Comparison of ENCODE assay signal across 9 mouse cellular contexts in the genomic region with DNA sequence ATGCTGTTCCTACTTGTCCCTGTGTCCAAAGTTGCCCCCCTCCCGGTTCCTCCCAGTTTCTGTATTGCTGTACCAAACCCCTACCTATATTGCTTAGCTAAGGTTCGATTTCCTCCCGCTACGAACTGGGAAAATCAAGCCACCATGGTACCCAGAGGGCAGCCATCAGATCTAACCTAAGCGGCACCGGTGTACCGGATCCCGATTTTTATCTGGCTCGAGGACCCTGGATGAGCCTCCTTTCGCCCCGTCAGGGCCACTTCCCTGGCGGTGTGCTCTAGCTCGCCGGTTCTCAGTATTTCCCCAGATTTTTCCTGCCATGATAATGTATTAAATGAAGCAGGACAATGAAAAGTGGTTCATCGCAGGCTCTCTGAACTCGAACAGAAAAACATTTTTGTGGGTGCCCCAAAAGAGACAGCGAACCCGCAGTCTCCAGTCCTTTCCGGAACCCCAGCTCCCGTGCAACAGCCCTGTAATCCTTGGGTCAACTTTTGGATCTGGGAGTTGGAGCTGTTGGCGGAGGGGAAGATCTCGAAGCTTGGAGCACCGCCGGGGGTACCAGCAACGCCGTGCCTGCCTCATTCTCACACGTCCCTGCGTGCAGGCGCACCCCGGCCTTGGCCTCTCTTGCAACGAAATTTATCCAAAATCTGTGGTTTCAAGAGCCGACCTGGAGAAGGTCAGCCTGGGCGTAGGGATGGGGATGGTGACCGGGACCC. TPM values are rescaled to one million over a fixed set of nuclear protein-coding genes. Genes with fewer than 3 reads are reported as not detected.
A peak's percentile ranks its signal among the peaks of the same experiment; 100 is the strongest.
DNase-seq lines count a peak whose midpoint lies in the region; ATAC-seq and TF ChIP-seq lines count a peak whose summit lies in the region.
"Had no signal": no experiment of that assay in that cellular context is flagged by ENCODE, and none has a peak within 500 bp of the region (broad histone marks: within the 10 kb centered on the region; RNA-seq: fewer than 3 reads in every experiment).

No protein-coding gene starts in this region.

- H3K4me2 ChIP-seq in lung, embryonic 14.5 days = no peak overlapping the region
- no peak overlapping the region for H3K4me2 ChIP-seq in lung, postnatal 0 days (replicated peaks; ENCODE audit: low read depth, low read length)
- H3K4me2 ChIP-seq in heart, postnatal 0 days (ENCODE audit: low read depth, low read length) = no peak overlapping the region
- no peak overlapping the region; the same call in 1 of the 2 replicates for H3K4me2 ChIP-seq in midbrain, embryonic 15.5 days
- H3K4me2 ChIP-seq in liver, postnatal 0 days (ENCODE audit: low read depth, low read length) = no peak overlapping the region

- H3K27me3 ChIP-seq in lung, embryonic 14.5 days (ENCODE audit: insufficient read depth, low read length) = peaks cover 76% of the 10 kb centered on the region
- peaks cover 52% of the 10 kb centered on the region for H3K27me3 ChIP-seq in lung, postnatal 0 days (replicated peaks; ENCODE audit: insufficient read depth, low read length)
- peaks cover 83% of the 10 kb centered on the region for H3K27me3 ChIP-seq in heart, postnatal 0 days (ENCODE audit: control insufficient read depth, insufficient read depth, low read length)
- H3K27me3 ChIP-seq in midbrain, embryonic 15.5 days (replicated peaks) = peaks cover 79% of the 10 kb centered on the region
- H3K27me3 ChIP-seq in liver, postnatal 0 days (ENCODE audit: insufficient read depth, low read length) = peaks cover 71% of the 10 kb centered on the region

- no peaks in the 10 kb centered on the region for H3K4me1 ChIP-seq in lung, embryonic 14.5 days (ENCODE audit: insufficient read depth)
- no peaks in the 10 kb centered on the region for H3K4me1 ChIP-seq in lung, postnatal 0 days (ENCODE audit: insufficient read depth, low read depth, low read length)
- no peaks in the 10 kb centered on the region for H3K4me1 ChIP-seq in heart, postnatal 0 days (ENCODE audit: control insufficient read depth, insufficient read depth)
- H3K4me1 ChIP-seq in midbrain, embryonic 15.5 days = peaks cover 24% of the 10 kb centered on the region; the same call in 1 of the 2 replicates
- H3K4me1 ChIP-seq in liver, postnatal 0 days (ENCODE audit: insufficient read depth) = 0 out of 2 replicates have a peak, but pooled peaks cover 4% of the 10 kb centered on the region

- no peak for TF ChIP-seq CTCF in lung, embryonic 14.5 days (IDR thresholded peaks at IDR 0.05; ENCODE audit: low read depth)
- no peak for TF ChIP-seq CTCF in lung, postnatal 0 days (IDR thresholded peaks at IDR 0.05)
- no peak for TF ChIP-seq CTCF in heart, postnatal 0 days (IDR thresholded peaks at IDR 0.05; ENCODE audit: low read depth)
- TF ChIP-seq CTCF in liver, postnatal 0 days (IDR thresholded peaks at IDR 0.05; ENCODE audit: low read depth) = no peak

- TF ChIP-seq EP300 in lung, postnatal 0 days (IDR thresholded peaks at IDR 0.05) = no peak
- TF ChIP-seq EP300 in heart, postnatal 0 days (IDR thresholded peaks at IDR 0.05; ENCODE audit: low read depth) = no peak
- no peak for TF ChIP-seq EP300 in liver, postnatal 0 days (IDR thresholded peaks at IDR 0.05; ENCODE audit: low read depth)

- no peak for ATAC-seq in lung, embryonic 14.5 days (ENCODE audit: insufficient read depth)
- ATAC-seq in lung, postnatal 0 days = no peak
- no peak for ATAC-seq in heart, postnatal 0 days (ENCODE audit: insufficient read depth, low read depth)
- no peak for ATAC-seq in midbrain, embryonic 15.5 days (replicated peaks)
- no peak for ATAC-seq in liver, postnatal 0 days

- DNase-seq in adrenal gland, postnatal 36 days = peak; percentile 13 to 19
- DNase-seq in adrenal gland, adult 8-10 months = no peak
- peak; percentile 17 for DNase-seq in lung, embryonic 14.5 days
- DNase-seq in lung, postnatal 0 days (ENCODE audit: low spot score) = no peak
- DNase-seq in heart, postnatal 0 days (ENCODE audit: low spot score) = no peak
- DNase-seq in liver, postnatal 0 days = no peak
- DNase-seq in ovary, postnatal 10 days (ENCODE audit: low spot score) = no peak

- H3K36me3 ChIP-seq in lung, embryonic 14.5 days (ENCODE audit: insufficient read depth) = no peaks in the 10 kb centered on the region
- H3K36me3 ChIP-seq in lung, postnatal 0 days (ENCODE audit: insufficient read depth, low read length) = no peaks in the 10 kb centered on the region
- no peaks in the 10 kb centered on the region for H3K36me3 ChIP-seq in heart, postnatal 0 days (replicated peaks; ENCODE audit: control insufficient read depth, insufficient read depth, low read length)
- H3K36me3 ChIP-seq in midbrain, embryonic 15.5 days (replicated peaks) = no peaks in the 10 kb centered on the region
- no peaks in the 10 kb centered on the region for H3K36me3 ChIP-seq in liver, postnatal 0 days (replicated peaks; ENCODE audit: insufficient read depth, low read length)

- H3K9me3 ChIP-seq in lung, embryonic 14.5 days (ENCODE audit: low read depth, low read length) = no peaks in the 10 kb centered on the region
- no peaks in the 10 kb centered on the region for H3K9me3 ChIP-seq in lung, postnatal 0 days (ENCODE audit: low read length)
- no peaks in the 10 kb centered on the region for H3K9me3 ChIP-seq in heart, postnatal 0 days (replicated peaks; ENCODE audit: control insufficient read depth, low read length)
- H3K9me3 ChIP-seq in midbrain, embryonic 15.5 days = no peaks in the 10 kb centered on the region
- H3K9me3 ChIP-seq in liver, postnatal 0 days (ENCODE audit: low read length) = no peaks in the 10 kb centered on the region

- no peak overlapping the region for H3K27ac ChIP-seq in lung, embryonic 14.5 days (ENCODE audit: low read depth)
- H3K27ac ChIP-seq in lung, postnatal 0 days (ENCODE audit: low read length) = no peak overlapping the region
- no peak overlapping the region for H3K27ac ChIP-seq in heart, postnatal 0 days (ENCODE audit: low read depth)
- no peak overlapping the region for H3K27ac ChIP-seq in midbrain, embryonic 15.5 days
- no peak overlapping the region for H3K27ac ChIP-seq in liver, postnatal 0 days (ENCODE audit: low read depth)
- H3K27ac ChIP-seq: liver, embryonic 14.5 days had no signal

- WGBS in lung, embryonic 14.5 days = 3% methylated on average over 34 of the region's 34 CpGs
- WGBS in lung, postnatal 0 days = 4% methylated on average over 34 of the region's 34 CpGs
- WGBS in heart, postnatal 0 days = 3% methylated on average over 34 of the region's 34 CpGs
- 2% methylated on average over 34 of the region's 34 CpGs for WGBS in midbrain, embryonic 15.5 days
- WGBS in liver, postnatal 0 days (ENCODE audit: insufficient replicate concordance) = 3% methylated on average over 34 of the region's 34 CpGs

- no peak overlapping the region for H3K9ac ChIP-seq in lung, embryonic 14.5 days
- no peak overlapping the region for H3K9ac ChIP-seq in lung, postnatal 0 days (replicated peaks; ENCODE audit: low read depth)
- H3K9ac ChIP-seq in heart, postnatal 0 days (replicated peaks; ENCODE audit: low read depth, low read length) = no peak overlapping the region
- no peak overlapping the region for H3K9ac ChIP-seq in midbrain, embryonic 15.5 days
- no peak overlapping the region for H3K9ac ChIP-seq in liver, postnatal 0 days (replicated peaks)
- H3K9ac ChIP-seq: liver, embryonic 14.5 days had no signal

- H3K4me3 ChIP-seq in lung, embryonic 14.5 days (ENCODE audit: low read depth, low read length) = no peak overlapping the region
- H3K4me3 ChIP-seq in lung, postnatal 0 days (ENCODE audit: low read depth, low read length) = no peak overlapping the region
- H3K4me3 ChIP-seq in heart, postnatal 0 days (ENCODE audit: low read depth, low read length) = peak overlapping the region; percentile 20; the same call in 1 of the 2 replicates
- H3K4me3 ChIP-seq in midbrain, embryonic 15.5 days = 0 out of 2 replicates have a peak overlapping the region, but pooled peaks have one; percentile 10
- no peak overlapping the region for H3K4me3 ChIP-seq in liver, postnatal 0 days (ENCODE audit: low read depth, low read length)

RNA-seq across cellular contexts. Expression of a gene that starts 1.3 kb away (rescaled TPM):
- total RNA-seq in adrenal gland, postnatal 36 days (2021) = not detected
- total RNA-seq in adrenal gland, adult 8-10 months (2022) = under 1 TPM in 1 of 4 experiments, not detected in 3; 0.08 TPM
- 0.05 TPM in 1 of 2 replicates, not detected in the other for polyA plus RNA-seq in lung, embryonic 14.5 days (2014; fragmentation: Nextera tagmentation; extraction: Ambion mirVana)
- polyA plus RNA-seq in lung, postnatal 0 days (2015; fragmentation: Nextera tagmentation; extraction: Ambion mirVana) = not detected in 2 replicates
- total RNA-seq in heart, postnatal 0 days (2014; rRNA removed; ENCODE audit: low replicate concordance) = not detected in 2 replicates
- not detected in 2 replicates for polyA plus RNA-seq in heart, postnatal 0 days (2015; fragmentation: Nextera tagmentation; extraction: Ambion mirVana)
- 1.5 and 1.7 TPM in 2 replicates for polyA plus RNA-seq in midbrain, embryonic 15.5 days (2015; fragmentation: Nextera tagmentation; extraction: Ambion mirVana)
- not detected in 2 replicates for polyA plus RNA-seq in liver, postnatal 0 days (2015; fragmentation: Nextera tagmentation; extraction: Ambion mirVana)
- polyA plus RNA-seq: liver, embryonic 14.5 days had no signal

RNA-seq across cellular contexts. Expression of a gene that starts 46.4 kb away (rescaled TPM):
- total RNA-seq in adrenal gland, postnatal 36 days (2021) = 10 to 100 TPM; 15.2 to 15.6 TPM
- 10 to 100 TPM; 10.9 to 16.3 (median 13.8) TPM for total RNA-seq in adrenal gland, adult 8-10 months (2022)
- polyA plus RNA-seq in lung, embryonic 14.5 days (2014; fragmentation: Nextera tagmentation; extraction: Ambion mirVana) = 8.7 and 11.3 TPM in 2 replicates
- polyA plus RNA-seq in lung, postnatal 0 days (2015; fragmentation: Nextera tagmentation; extraction: Ambion mirVana) = 9.2 and 10.5 TPM in 2 replicates
- 8.2 and 8.7 TPM in 2 replicates for total RNA-seq in heart, postnatal 0 days (2014; rRNA removed; ENCODE audit: low replicate concordance)
- polyA plus RNA-seq in heart, postnatal 0 days (2015; fragmentation: Nextera tagmentation; extraction: Ambion mirVana) = 7.1 and 8.5 TPM in 2 replicates
- polyA plus RNA-seq in midbrain, embryonic 15.5 days (2015; fragmentation: Nextera tagmentation; extraction: Ambion mirVana) = 13.5 and 15.6 TPM in 2 replicates
- 2.1 and 2.7 TPM in 2 replicates for polyA plus RNA-seq in liver, postnatal 0 days (2015; fragmentation: Nextera tagmentation; extraction: Ambion mirVana)

Comparison
In these comparisons a context has a peak if more than half of its experiments do, and no peak if none do; other contexts are left out.
1. DNase-seq: peak in adrenal gland, postnatal 36 days (2 of 2) and lung, embryonic 14.5 days (single experiment); none in adrenal gland, adult 8-10 months (single experiment), lung, postnatal 0 days (single experiment), heart, postnatal 0 days (single experiment), liver, postnatal 0 days (single experiment) and ovary, postnatal 10 days (single experiment).
2. H3K4me3 ChIP-seq: peak in heart, postnatal 0 days (single experiment) and midbrain, embryonic 15.5 days (single experiment); none in lung, embryonic 14.5 days (single experiment), lung, postnatal 0 days (single experiment) and liver, postnatal 0 days (single experiment).